Mouse (Mus musculus) testis, adult 2 months (tissue): ENCODE measurements around the gene Pip5k1b.

Experiments
- CTCF ChIP-seq: fragments of 200-500 bp; IDR thresholded peaks from 2 replicates; pipeline ENCODE4 v1.5.1; 2012; ENCODE audit warnings: low read depth, mild to moderate bottlenecking, inconsistent platforms, low read length, moderate library complexity; ENCODE audit not compliant: control insufficient read depth, insufficient read depth, insufficient replicate concordance
- POLR2A ChIP-seq: fragments of 200-500 bp; IDR thresholded peaks from 2 replicates; pipeline ENCODE4 v1.6.1; 2012; ENCODE audit warnings: low read depth, mild to moderate bottlenecking, inconsistent platforms, low read length, moderate library complexity; ENCODE audit not compliant: control insufficient read depth

GRCm38 (mm10) chr19:24264991-24265390 lies 290.7 kb downstream of the Pip5k1b start:
- TF ChIP-seq CTCF (peak; percentile 48; the same call in 1 of the 2 replicates), POLR2A (no peak)
